Mouse (Mus musculus) heart, embryonic 15.5 days (tissue): ENCODE measurements around the gene Mid1. TPM values are rescaled to one million over a fixed set of nuclear protein-coding genes. Genes with fewer than 3 reads are reported as not detected.

Experiments
- ATAC-seq: fragments of 200-750 bp; cut with Nextera tagmentation; replicated peaks from 2 replicates; pipeline ENCODE4 v1.8.0; 2017; ENCODE audit warnings: low read depth, moderate TSS enrichment; ENCODE audit not compliant: insufficient number of reproducible peaks, insufficient read depth, low FRiP score
- H3K27ac ChIP-seq: fragments of 300-500 bp; sonication (generic); 2 replicates; pipeline ENCODE4 v1.5.1; 2015; ENCODE audit warnings: mild to moderate bottlenecking, inconsistent platforms
- H3K27me3 ChIP-seq: fragments of 300-500 bp; sonication (generic); 2 replicates; pipeline ENCODE4 v1.6.1; 2015; ENCODE audit warnings: inconsistent platforms
- H3K36me3 ChIP-seq: fragments of 300-500 bp; sonication (generic); 2 replicates; pipeline ENCODE4 v1.6.1; 2015; ENCODE audit warnings: mild to moderate bottlenecking, inconsistent platforms
- H3K4me1 ChIP-seq: fragments of 300-500 bp; sonication (generic); replicated peaks from 2 replicates; pipeline ENCODE4 v1.6.1; 2015; ENCODE audit warnings: inconsistent platforms
- H3K4me2 ChIP-seq: fragments of 300-500 bp; sonication (generic); 2 replicates; pipeline ENCODE4 v1.6.1; 2015; ENCODE audit warnings: inconsistent platforms, mild to moderate bottlenecking, moderate library complexity
- H3K4me3 ChIP-seq: fragments of 300-500 bp; sonication (generic); 2 replicates; pipeline ENCODE4 v1.5.1; 2015; ENCODE audit warnings: mild to moderate bottlenecking, inconsistent platforms
- H3K9ac ChIP-seq: fragments of 300-500 bp; sonication (generic); 2 replicates; pipeline ENCODE4 v1.6.1; 2015; ENCODE audit warnings: mild to moderate bottlenecking, inconsistent platforms
- H3K9me3 ChIP-seq: fragments of 300-500 bp; sonication (generic); replicated peaks from 2 replicates; pipeline ENCODE4 v1.6.1; 2016; ENCODE audit warnings: inconsistent platforms
- whole genome bisulfite sequencing: fragments of 180-500 bp; shearing (Covaris S2); methylation state at CpG from one replicate; pipeline ENCODE4 v1.1.7; 2015; ENCODE audit warnings: mixed read lengths; 5-methylcytosine and 5-hydroxymethylcytosine counted together
- polyA plus RNA-seq: library from polyadenylated mRNA; unstranded; fragments of >200 nt; fragmentation: Nextera tagmentation; extraction: Ambion mirVana; gene quantifications from 2 replicates; pipeline ENCODE4 v1.2.1, GENCODE M21; 2015

The Mid1 gene
- polyA plus RNA-seq, 1 experiment from 2014 or later, result 4.9 TPM

GRCm38 (mm10) chrX:169779535-169779934 is 94.5 kb downstream of the Mid1 start, which contains the start of gene 4933400A11Rik:
TSS of gene 4933400A11Rik (minus strand) at chrX:169779635.
- WGBS, result 86% methylated on average over 3 of the region's 3 CpGs
- Histone ChIP-seq H3K27me3 (no peaks in the 10 kb centered on the region), H3K4me2 (no peak within 1 kb of the TSS), H3K4me3 (no peak within 1 kb of the TSS), H3K4me1 (no peaks in the 10 kb centered on the region), H3K36me3 (no peaks in the 10 kb centered on the region), H3K9me3 (no peaks in the 10 kb centered on the region), H3K27ac (no peak within 1 kb of the TSS), H3K9ac (no peak within 1 kb of the TSS)
- no peak for ATAC-seq

GRCm38 (mm10) chrX:169789702-169790101 is 104.7 kb downstream of the Mid1 start:
- Histone ChIP-seq H3K36me3 (no peaks in the 10 kb centered on the region), H3K9ac (no peak overlapping the region), H3K4me3 (no peak overlapping the region), H3K4me1 (no peaks in the 10 kb centered on the region), H3K9me3 (no peaks in the 10 kb centered on the region), H3K27me3 (no peaks in the 10 kb centered on the region), H3K4me2 (no peak overlapping the region), H3K27ac (no peak overlapping the region)
- 73% methylated on average over 5 of the region's 5 CpGs for WGBS
- ATAC-seq, result no peak

GRCm38 (mm10) chrX:169792879-169793278 is 107.9 kb downstream of the Mid1 start:
- Histone ChIP-seq H3K9ac (no peak overlapping the region), H3K4me2 (no peak overlapping the region), H3K4me1 (no peaks in the 10 kb centered on the region), H3K9me3 (no peaks in the 10 kb centered on the region), H3K4me3 (no peak overlapping the region), H3K27me3 (no peaks in the 10 kb centered on the region), H3K36me3 (no peaks in the 10 kb centered on the region), H3K27ac (no peak overlapping the region)
- 46% methylated on average over 1 of the region's 1 CpGs for WGBS
- no peak for ATAC-seq

- no peak overlapping the region for H3K27ac ChIP-seq
- H3K9ac ChIP-seq, result no peak overlapping the region
- no peaks in the 10 kb centered on the region for H3K36me3 ChIP-seq
- H3K4me1 ChIP-seq, result no peaks in the 10 kb centered on the region
- ATAC-seq, result no peak
- H3K27me3 ChIP-seq, result no peaks in the 10 kb centered on the region
- H3K4me3 ChIP-seq, result no peak overlapping the region
- H3K4me2 ChIP-seq, result no peak overlapping the region
- no peaks in the 10 kb centered on the region for H3K9me3 ChIP-seq
- WGBS, result 63% methylated on average over 4 of the region's 4 CpGs
These were observed 109.4 kb downstream of the Mid1 start for GRCm38 (mm10) chrX:169794421-169794820.

- H3K4me1 ChIP-seq, result no peaks in the 10 kb centered on the region
- no peak for ATAC-seq
- no peaks in the 10 kb centered on the region for H3K36me3 ChIP-seq
- no peak overlapping the region for H3K4me2 ChIP-seq
- no peak overlapping the region for H3K27ac ChIP-seq
- H3K27me3 ChIP-seq, result no peaks in the 10 kb centered on the region
- no peak overlapping the region for H3K4me3 ChIP-seq
- WGBS, result 63% methylated on average over 7 of the region's 7 CpGs
- no peak overlapping the region for H3K9ac ChIP-seq
- H3K9me3 ChIP-seq, result no peaks in the 10 kb centered on the region
These were observed 109.9 kb downstream of the Mid1 start for GRCm38 (mm10) chrX:169794831-169795311.

GRCm38 (mm10) chrX:169797148-169797547 is 112.1 kb downstream of the Mid1 start:
- Histone ChIP-seq H3K36me3 (no peaks in the 10 kb centered on the region), H3K27me3 (no peaks in the 10 kb centered on the region), H3K4me2 (no peak overlapping the region), H3K4me1 (no peaks in the 10 kb centered on the region), H3K9ac (no peak overlapping the region), H3K27ac (no peak overlapping the region), H3K4me3 (no peak overlapping the region), H3K9me3 (no peaks in the 10 kb centered on the region)
- ATAC-seq, result no peak
- WGBS, result 54% methylated on average over 3 of the region's 3 CpGs

GRCm38 (mm10) chrX:169798987-169799680 is 114.1 kb downstream of the Mid1 start:
- H3K36me3 ChIP-seq, result no peaks in the 10 kb centered on the region
- WGBS, result 7% methylated on average over 11 of the region's 11 CpGs
- no peaks in the 10 kb centered on the region for H3K9me3 ChIP-seq
- peak overlapping the region; percentile 33; the same call in 1 of the 2 replicates for H3K4me2 ChIP-seq
- no peaks in the 10 kb centered on the region for H3K27me3 ChIP-seq
- H3K9ac ChIP-seq, result no peak overlapping the region
- H3K4me1 ChIP-seq, result no peaks in the 10 kb centered on the region
- ATAC-seq, result no peak
- H3K4me3 ChIP-seq, result peak overlapping the region; percentile 35
- no peak overlapping the region for H3K27ac ChIP-seq

- no peak overlapping the region for H3K9ac ChIP-seq
- H3K4me1 ChIP-seq, result no peaks in the 10 kb centered on the region
- H3K4me3 ChIP-seq, result no peak overlapping the region
- 52% methylated on average over 4 of the region's 4 CpGs for WGBS
- no peak for ATAC-seq
- H3K9me3 ChIP-seq, result no peaks in the 10 kb centered on the region
- H3K27me3 ChIP-seq, result no peaks in the 10 kb centered on the region
- no peaks in the 10 kb centered on the region for H3K36me3 ChIP-seq
- H3K4me2 ChIP-seq, result no peak overlapping the region
- no peak overlapping the region for H3K27ac ChIP-seq
These were observed 115.2 kb downstream of the Mid1 start for GRCm38 (mm10) chrX:169800238-169800637.

GRCm38 (mm10) chrX:169805791-169806190 is 120.8 kb downstream of the Mid1 start:
- ATAC-seq, result no peak
- 68% methylated on average over 5 of the region's 5 CpGs for WGBS

GRCm38 (mm10) chrX:169807744-169808143 is 122.7 kb downstream of the Mid1 start:
- H3K4me3 ChIP-seq, result no peak overlapping the region
- H3K27me3 ChIP-seq, result 0 out of 2 replicates have a peak, but pooled peaks cover 2% of the 10 kb centered on the region
- no peaks in the 10 kb centered on the region for H3K36me3 ChIP-seq
- H3K4me1 ChIP-seq, result no peaks in the 10 kb centered on the region
- no peak overlapping the region for H3K9ac ChIP-seq
- H3K9me3 ChIP-seq, result no peaks in the 10 kb centered on the region
- no peak for ATAC-seq
- WGBS, result 83% methylated on average over 3 of the region's 3 CpGs
- H3K4me2 ChIP-seq, result no peak overlapping the region
- no peak overlapping the region for H3K27ac ChIP-seq

More at GRCm38 (mm10) chrX:169805791-169806190, 120.8 kb downstream of the Mid1 start:
- Histone ChIP-seq H3K27ac (no peak overlapping the region), H3K4me2 (no peak overlapping the region), H3K36me3 (no peaks in the 10 kb centered on the region), H3K4me3 (no peak overlapping the region), H3K4me1 (no peaks in the 10 kb centered on the region), H3K9ac (no peak overlapping the region), H3K27me3 (no peaks in the 10 kb centered on the region), H3K9me3 (no peaks in the 10 kb centered on the region)

GRCm38 (mm10) chrX:169811318-169811717 is 126.3 kb downstream of the Mid1 start:
- no peak overlapping the region for H3K4me3 ChIP-seq
- 63% methylated on average over 5 of the region's 5 CpGs for WGBS
- H3K36me3 ChIP-seq, result no peaks in the 10 kb centered on the region
- no peak for ATAC-seq
- H3K4me1 ChIP-seq, result no peaks in the 10 kb centered on the region
- no peak overlapping the region for H3K9ac ChIP-seq
- H3K9me3 ChIP-seq, result no peaks in the 10 kb centered on the region
- H3K4me2 ChIP-seq, result no peak overlapping the region
- H3K27ac ChIP-seq, result no peak overlapping the region
- H3K27me3 ChIP-seq, result 0 out of 2 replicates have a peak, but pooled peaks cover 2% of the 10 kb centered on the region

- H3K36me3 ChIP-seq, result no peaks in the 10 kb centered on the region
- H3K9me3 ChIP-seq, result no peaks in the 10 kb centered on the region
- no peak overlapping the region for H3K4me3 ChIP-seq
- H3K27ac ChIP-seq, result no peak overlapping the region
- H3K27me3 ChIP-seq, result 0 out of 2 replicates have a peak, but pooled peaks cover 2% of the 10 kb centered on the region
- no peak for ATAC-seq
- no peak overlapping the region for H3K4me2 ChIP-seq
- WGBS, result 80% methylated on average over 2 of the region's 2 CpGs
- H3K9ac ChIP-seq, result no peak overlapping the region
- no peaks in the 10 kb centered on the region for H3K4me1 ChIP-seq
These were observed 126.8 kb downstream of the Mid1 start for GRCm38 (mm10) chrX:169811783-169812182.
